Mouse (Mus musculus): ENCODE measurements around the gene Rab7.

DNA sequence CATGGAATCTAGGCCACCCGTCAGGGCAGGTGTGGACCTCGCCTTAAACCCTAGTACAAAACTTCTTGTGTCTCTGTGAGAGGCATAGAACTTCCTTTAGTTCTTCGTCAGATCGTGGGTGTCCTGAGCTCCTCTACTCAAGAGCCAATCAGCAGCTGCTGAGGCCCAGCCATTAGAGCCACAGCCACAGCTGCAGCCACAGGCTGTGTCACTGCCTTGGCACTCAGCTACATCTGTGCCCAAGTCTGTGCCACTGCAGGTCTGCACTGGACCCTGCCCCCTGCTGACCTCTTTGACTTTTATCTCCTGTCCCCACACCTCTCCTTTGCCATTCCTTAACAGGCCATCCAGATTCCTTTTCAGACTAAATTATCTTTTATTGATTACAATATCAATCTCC is 53.9 kb downstream of the Rab7 start:
- no peak for TF ChIP-seq FLI1 (IDR thresholded peaks at IDR 0.05; ENCODE audit: low read length)
- TF ChIP-seq GATA1 (IDR thresholded peaks at IDR 0.05; ENCODE audit: borderline replicate concordance, low read length): no peak

Data from megakaryocyte, embryonic 14.5 days (primary cell).